Mouse (Mus musculus): ENCODE results near the gene Tas2r126. TPM values are rescaled to one million over a fixed set of nuclear protein-coding genes. Genes with fewer than 3 reads are reported as not detected.

The Tas2r126 gene
- total and polyA plus RNA-seq, 2 experiments from 2014 or later = not detected

DNA sequence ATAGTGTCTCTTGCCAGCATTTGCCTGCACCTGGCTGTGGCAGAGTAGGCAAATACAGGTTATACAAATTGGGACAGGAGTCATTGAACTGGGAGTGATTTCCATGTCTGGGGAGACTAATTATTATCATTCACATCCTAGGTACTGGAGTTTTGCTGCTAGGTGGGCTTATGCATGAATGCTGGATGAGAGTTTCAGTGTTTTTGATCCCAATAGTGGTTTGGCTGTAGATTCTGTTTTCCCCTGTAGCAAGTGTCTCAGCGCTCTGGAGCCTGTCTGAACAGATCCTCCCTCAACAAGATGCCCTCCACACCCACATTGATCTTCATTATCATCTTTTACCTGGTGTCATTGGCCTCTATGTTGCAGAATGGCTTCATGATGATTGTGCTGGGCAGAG, 34.4 kb upstream of the Tas2r126 start, which contains the start of gene Tas2r143:
TSS of gene Tas2r143 (plus strand) at position 301 of the 400 bp plus-strand sequence.
- no peak within 1 kb of the TSS for H3K27ac ChIP-seq (ENCODE audit: low read depth, low read length)
- ATAC-seq (no peak), DNase-seq (no peak)
- H3K4me1 ChIP-seq (ENCODE audit: insufficient read depth) = no peaks in the 10 kb centered on the region
- H3K9me3 ChIP-seq (ENCODE audit: low read length) = no peaks in the 10 kb centered on the region
- TF ChIP-seq CTCF (IDR thresholded peaks at IDR 0.05; ENCODE audit: low read depth) = no peak
- no peak within 1 kb of the TSS for H3K4me2 ChIP-seq (ENCODE audit: low read depth)
- no peaks in the 10 kb centered on the region for H3K36me3 ChIP-seq (ENCODE audit: insufficient read depth)
- 89% methylated on average over 1 of the region's 1 CpGs for WGBS
- no peak within 1 kb of the TSS for H3K4me3 ChIP-seq (ENCODE audit: low read depth, low read length)
- H3K27me3 ChIP-seq (ENCODE audit: insufficient read depth, low read length) = no peaks in the 10 kb centered on the region
- H3K9ac ChIP-seq = no peak within 1 kb of the TSS

DNA sequence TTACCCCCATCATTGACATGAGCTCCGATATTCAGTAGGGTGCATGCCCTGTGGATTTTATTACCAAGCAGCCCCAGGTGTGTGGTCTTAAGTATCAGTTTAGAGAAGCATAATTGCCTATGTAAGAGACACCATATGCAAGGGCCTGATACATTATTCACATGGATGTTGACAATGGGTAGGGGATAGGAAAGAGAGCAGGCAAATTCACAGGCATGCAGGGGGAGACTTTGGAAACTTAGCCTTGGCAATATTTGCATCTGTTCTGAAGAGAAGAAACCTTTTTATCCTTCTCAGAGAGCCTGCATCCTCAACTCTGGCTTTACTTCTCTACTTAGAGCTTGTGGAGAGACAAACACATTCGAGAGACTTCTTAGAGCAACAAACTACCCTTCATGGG, 29.2 kb upstream of the Tas2r126 start, which contains the start of gene Tas2r135:
TSS of gene Tas2r135 (plus strand) at position 301 of the 400 bp plus-strand sequence.
- Histone ChIP-seq H3K36me3 (ENCODE audit: insufficient read depth) (no peaks in the 10 kb centered on the region), H3K9me3 (ENCODE audit: low read length) (no peaks in the 10 kb centered on the region), H3K27ac (ENCODE audit: low read depth, low read length) (no peak within 1 kb of the TSS), H3K4me3 (ENCODE audit: low read depth, low read length) (no peak within 1 kb of the TSS), H3K27me3 (ENCODE audit: insufficient read depth, low read length) (no peaks in the 10 kb centered on the region), H3K9ac (no peak within 1 kb of the TSS), H3K4me1 (ENCODE audit: insufficient read depth) (no peaks in the 10 kb centered on the region), H3K4me2 (ENCODE audit: low read depth) (no peak within 1 kb of the TSS)
- WGBS = 90% methylated on average over 2 of the region's 2 CpGs
- no peak for ATAC-seq
- no peak for TF ChIP-seq CTCF (IDR thresholded peaks at IDR 0.05; ENCODE audit: low read depth)
- no peak for DNase-seq

- Histone ChIP-seq H3K36me3 (ENCODE audit: insufficient read depth) (no peaks in the 10 kb centered on the region), H3K27ac (ENCODE audit: low read depth, low read length) (no peak overlapping the region), H3K4me3 (ENCODE audit: low read depth, low read length) (no peak overlapping the region), H3K27me3 (ENCODE audit: insufficient read depth, low read length) (no peaks in the 10 kb centered on the region), H3K4me1 (ENCODE audit: insufficient read depth) (no peaks in the 10 kb centered on the region), H3K9me3 (ENCODE audit: low read length) (no peaks in the 10 kb centered on the region), H3K4me2 (ENCODE audit: low read depth) (no peak overlapping the region), H3K9ac (no peak overlapping the region)
- no peak for TF ChIP-seq CTCF (IDR thresholded peaks at IDR 0.05; ENCODE audit: low read depth)
- DNase-seq = no peak
- 95% methylated on average over 2 of the region's 2 CpGs for WGBS
- ATAC-seq = no peak
Measured at GRCm38 (mm10) chr6:42419443-42419842, 14.9 kb upstream of the Tas2r126 start.

DNA sequence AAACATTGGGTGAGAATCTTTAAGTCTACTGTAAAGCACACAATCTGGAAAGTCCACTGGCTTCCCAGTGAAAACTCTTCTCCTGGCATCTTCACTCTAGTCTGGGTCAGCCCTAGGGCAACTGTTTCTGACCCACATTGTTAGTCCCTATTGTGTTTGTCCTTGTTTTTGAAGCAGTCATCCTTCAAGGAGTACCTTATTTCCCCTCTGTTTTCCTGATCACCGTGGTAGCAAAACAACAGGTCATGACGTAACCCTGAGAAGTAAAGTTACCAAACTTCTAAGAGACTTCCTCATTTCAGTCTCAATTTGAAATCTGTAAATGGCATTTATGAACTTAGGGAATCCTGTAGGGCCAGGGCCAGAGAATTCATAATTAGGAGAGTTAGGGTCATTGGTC, 12.9 kb upstream of the Tas2r126 start:
- 86% methylated on average over 2 of the region's 2 CpGs for WGBS
- Histone ChIP-seq H3K36me3 (ENCODE audit: insufficient read depth) (no peaks in the 10 kb centered on the region), H3K4me1 (ENCODE audit: insufficient read depth) (no peaks in the 10 kb centered on the region), H3K4me2 (ENCODE audit: low read depth) (no peak overlapping the region), H3K27ac (ENCODE audit: low read depth, low read length) (no peak overlapping the region), H3K9ac (no peak overlapping the region), H3K27me3 (ENCODE audit: insufficient read depth, low read length) (no peaks in the 10 kb centered on the region), H3K9me3 (ENCODE audit: low read length) (no peaks in the 10 kb centered on the region), H3K4me3 (ENCODE audit: low read depth, low read length) (no peak overlapping the region)
- no peak for TF ChIP-seq CTCF (IDR thresholded peaks at IDR 0.05; ENCODE audit: low read depth)
- DNase-seq = no peak
- no peak for ATAC-seq

- DNase-seq (no peak), ATAC-seq (no peak)
- Histone ChIP-seq H3K4me1 (ENCODE audit: insufficient read depth) (no peaks in the 10 kb centered on the region), H3K27ac (ENCODE audit: low read depth, low read length) (no peak overlapping the region), H3K9me3 (ENCODE audit: low read length) (no peaks in the 10 kb centered on the region), H3K27me3 (ENCODE audit: insufficient read depth, low read length) (no peaks in the 10 kb centered on the region), H3K4me2 (ENCODE audit: low read depth) (no peak overlapping the region), H3K4me3 (ENCODE audit: low read depth, low read length) (no peak overlapping the region), H3K36me3 (ENCODE audit: insufficient read depth) (no peaks in the 10 kb centered on the region), H3K9ac (no peak overlapping the region)
- no peak for TF ChIP-seq CTCF (IDR thresholded peaks at IDR 0.05; ENCODE audit: low read depth)
- 92% methylated on average over 3 of the region's 3 CpGs for WGBS
Measured at GRCm38 (mm10) chr6:42424472-42424871, 9.9 kb upstream of the Tas2r126 start.

DNA sequence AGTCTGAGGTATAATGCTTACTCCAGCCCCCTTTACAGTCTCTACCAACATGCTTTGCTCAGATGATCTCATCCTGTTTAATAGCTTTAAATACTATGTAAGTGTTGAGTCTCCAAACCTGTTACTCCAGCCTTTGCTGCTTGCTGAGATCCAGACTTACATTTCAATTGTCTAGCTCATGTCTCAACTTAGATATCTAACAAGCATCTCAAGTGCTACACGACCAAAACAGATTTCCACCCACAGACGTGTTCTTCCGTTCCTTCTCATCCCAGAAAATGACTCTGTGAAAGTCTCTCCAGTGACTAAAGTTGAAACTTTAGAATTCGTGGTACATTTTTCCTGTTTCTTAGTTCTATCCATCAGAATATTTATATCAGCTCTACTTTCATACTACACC, 8.0 kb upstream of the Tas2r126 start:
- ATAC-seq (no peak), DNase-seq (no peak)
- no peak overlapping the region for H3K9ac ChIP-seq
- H3K27ac ChIP-seq (ENCODE audit: low read depth, low read length) = no peak overlapping the region
- no peak overlapping the region for H3K4me3 ChIP-seq (ENCODE audit: low read depth, low read length)
- no peaks in the 10 kb centered on the region for H3K4me1 ChIP-seq (ENCODE audit: insufficient read depth)
- TF ChIP-seq CTCF (IDR thresholded peaks at IDR 0.05; ENCODE audit: low read depth) = no peak
- WGBS = 86% methylated on average over 4 of the region's 4 CpGs
- no peaks in the 10 kb centered on the region for H3K36me3 ChIP-seq (ENCODE audit: insufficient read depth)
- H3K27me3 ChIP-seq (ENCODE audit: insufficient read depth, low read length) = no peaks in the 10 kb centered on the region
- H3K4me2 ChIP-seq (ENCODE audit: low read depth) = no peak overlapping the region
- H3K9me3 ChIP-seq (ENCODE audit: low read length) = no peaks in the 10 kb centered on the region

DNA sequence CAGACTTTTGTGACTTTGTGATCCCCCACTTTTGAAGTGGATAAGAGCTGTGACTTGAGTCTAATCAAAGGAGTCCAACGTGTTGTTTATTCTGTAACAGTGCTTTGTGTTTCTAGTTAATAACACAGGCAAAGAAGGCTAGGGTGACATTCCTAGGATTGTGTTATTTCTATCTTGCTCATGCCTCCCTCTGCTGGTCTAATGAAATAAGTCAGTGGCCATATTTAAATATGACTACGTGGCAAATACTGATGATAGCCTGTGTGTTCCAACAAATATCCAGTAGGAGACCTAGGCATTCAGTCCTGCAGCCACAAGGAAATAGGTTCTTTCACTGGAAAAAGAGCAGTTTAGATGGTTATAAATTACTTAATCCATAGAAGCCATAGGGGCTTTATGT, 781 bp upstream of the Tas2r126 start:
- no peaks in the 10 kb centered on the region for H3K9me3 ChIP-seq (ENCODE audit: low read length)
- H3K4me3 ChIP-seq (ENCODE audit: low read depth, low read length) = no peak overlapping the region
- H3K36me3 ChIP-seq (ENCODE audit: insufficient read depth) = no peaks in the 10 kb centered on the region
- DNase-seq (no peak), ATAC-seq (no peak)
- no peak overlapping the region for H3K9ac ChIP-seq
- H3K27ac ChIP-seq (ENCODE audit: low read depth, low read length) = no peak overlapping the region
- 63% methylated on average over 2 of the region's 2 CpGs for whole genome bisulfite sequencing
- H3K4me1 ChIP-seq (ENCODE audit: insufficient read depth) = no peaks in the 10 kb centered on the region
- no peaks in the 10 kb centered on the region for H3K27me3 ChIP-seq (ENCODE audit: insufficient read depth, low read length)
- no peak overlapping the region for H3K4me2 ChIP-seq (ENCODE audit: low read depth)
- no peak for TF ChIP-seq CTCF (IDR thresholded peaks at IDR 0.05; ENCODE audit: low read depth)

DNA sequence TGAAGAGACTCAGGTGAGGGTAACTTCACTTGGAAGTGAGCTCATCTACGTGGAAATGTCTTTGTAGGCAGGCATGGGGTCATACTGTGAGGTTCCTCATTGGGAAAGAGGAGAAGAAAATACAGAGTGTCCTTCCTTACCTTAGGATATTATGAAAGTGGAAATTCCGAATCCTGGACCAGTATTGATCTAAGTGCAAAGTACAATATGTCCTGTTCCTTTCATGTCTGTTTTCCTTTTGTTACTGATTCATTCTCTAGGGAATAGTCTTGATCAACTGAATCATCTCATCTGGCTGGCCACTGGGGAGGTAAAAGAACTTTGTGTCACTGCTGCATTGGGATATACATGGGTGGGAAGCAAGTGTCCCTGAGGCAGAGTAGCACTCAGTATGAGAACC, 1.2 kb downstream of the Tas2r126 start:
- DNase-seq (no peak), ATAC-seq (no peak)
- Histone ChIP-seq H3K4me2 (ENCODE audit: low read depth) (no peak overlapping the region), H3K9ac (no peak overlapping the region), H3K4me1 (ENCODE audit: insufficient read depth) (no peaks in the 10 kb centered on the region), H3K27me3 (ENCODE audit: insufficient read depth, low read length) (no peaks in the 10 kb centered on the region), H3K27ac (ENCODE audit: low read depth, low read length) (no peak overlapping the region), H3K9me3 (ENCODE audit: low read length) (no peaks in the 10 kb centered on the region), H3K4me3 (ENCODE audit: low read depth, low read length) (no peak overlapping the region), H3K36me3 (ENCODE audit: insufficient read depth) (no peaks in the 10 kb centered on the region)
- 78% methylated on average over 2 of the region's 2 CpGs for WGBS
- TF ChIP-seq CTCF (IDR thresholded peaks at IDR 0.05; ENCODE audit: low read depth) = no peak
